ENCODE assay signal across 9 mouse cellular contexts in the genomic region with DNA sequence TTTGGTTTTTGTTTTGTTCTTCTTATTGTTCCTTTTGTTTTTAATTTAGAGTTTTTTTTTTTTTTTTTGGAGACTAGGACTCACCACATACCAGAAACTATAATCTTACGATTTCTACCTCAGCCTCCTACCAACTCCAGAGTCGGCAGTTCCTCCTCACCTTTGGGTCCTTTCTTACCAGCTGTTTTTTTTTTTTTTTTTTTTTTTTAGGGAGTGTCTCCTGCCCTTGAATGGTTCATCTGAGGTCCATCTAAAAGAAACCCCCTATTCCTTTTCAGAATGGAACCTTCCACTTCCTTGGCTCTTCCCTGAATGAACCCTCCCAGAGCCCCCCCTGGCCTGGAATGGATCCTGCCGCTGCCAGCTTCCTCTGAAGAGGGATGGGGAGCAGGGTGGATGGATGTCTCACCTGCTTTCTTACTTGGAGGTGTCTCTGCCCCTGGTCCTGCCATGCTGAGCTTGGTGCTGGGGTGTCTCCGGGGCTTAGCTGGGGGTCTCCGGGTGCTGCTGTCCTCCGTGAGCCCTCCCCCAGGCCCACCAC. TPM values are rescaled to one million over a fixed set of nuclear protein-coding genes. Genes with fewer than 3 reads are reported as not detected.
DNase-seq lines count a peak whose midpoint lies in the region; ATAC-seq and TF ChIP-seq lines count a peak whose summit lies in the region.
"Had no signal": no experiment of that assay in that cellular context is flagged by ENCODE, and none has a peak within 500 bp of the region (broad histone marks: within the 10 kb centered on the region; RNA-seq: fewer than 3 reads in every experiment).

No protein-coding gene starts in this region.

- intact Hi-C loops in left cerebral cortex, adult 2 months (cut with DNase I), result no loop called here
- intact Hi-C loops in left cerebral cortex, postnatal 36 days (cut with DNase I), result no loop called here

- no peaks in the 10 kb centered on the region for H3K9me3 ChIP-seq in forebrain, embryonic 15.5 days
- H3K9me3 ChIP-seq in midbrain, embryonic 16.5 days (replicated peaks; ENCODE audit: control insufficient read depth, low read length, poor library complexity, severe bottlenecking), result no peaks in the 10 kb centered on the region
- H3K9me3 ChIP-seq in heart, embryonic 11.5 days (replicated peaks; ENCODE audit: control insufficient read depth, low read length), result no peaks in the 10 kb centered on the region

- 0 out of 2 replicates have a peak overlapping the region, but pooled peaks have one; percentile 18 for H3K4me3 ChIP-seq in left cerebral cortex, adult 2 months
- H3K4me3 ChIP-seq in forebrain, embryonic 15.5 days, result peak overlapping the region; percentile 2; the same call in 1 of the 2 replicates
- peak overlapping the region; percentile 10; the same call in 1 of the 2 replicates for H3K4me3 ChIP-seq in midbrain, embryonic 16.5 days (ENCODE audit: low read depth, low read length)
- no peak overlapping the region for H3K4me3 ChIP-seq in heart, embryonic 11.5 days (ENCODE audit: low read depth, low read length)
- H3K4me3 ChIP-seq: myocyte had no signal

- no peak for TF ChIP-seq CTCF in left cerebral cortex, adult 2 months (IDR thresholded peaks at IDR 0.05)

- no peaks in the 10 kb centered on the region for H3K27me3 ChIP-seq in forebrain, embryonic 15.5 days
- H3K27me3 ChIP-seq in midbrain, embryonic 16.5 days (ENCODE audit: control insufficient read depth, insufficient read depth, low read depth, low read length), result no peaks in the 10 kb centered on the region
- no peaks in the 10 kb centered on the region for H3K27me3 ChIP-seq in heart, embryonic 11.5 days (ENCODE audit: control insufficient read depth, insufficient read depth, low read length)

- peaks cover 70% of the 10 kb centered on the region for H3K4me1 ChIP-seq in forebrain, embryonic 15.5 days
- H3K4me1 ChIP-seq in midbrain, embryonic 16.5 days (ENCODE audit: control insufficient read depth, insufficient read depth, low read length), result peaks cover 63% of the 10 kb centered on the region
- peaks cover 14% of the 10 kb centered on the region for H3K4me1 ChIP-seq in heart, embryonic 11.5 days (ENCODE audit: control insufficient read depth, insufficient read depth, low read length)

- WGBS in forebrain, embryonic 15.5 days, result 81% methylated on average over 6 of the region's 6 CpGs
- 86% methylated on average over 6 of the region's 6 CpGs for WGBS in midbrain, embryonic 16.5 days
- WGBS in heart, embryonic 11.5 days (ENCODE audit: insufficient replicate concordance), result 76% methylated on average over 6 of the region's 6 CpGs

- DNase-seq in adrenal gland, adult 2 months, result peak; percentile 2
- no peak for DNase-seq in adrenal gland, postnatal 4 days (ENCODE audit: low spot score in 2 of 2)
- no peak for DNase-seq in left cerebral cortex, adult 2 months (ENCODE audit: extremely low spot score in 1 of 2, low spot score in 2 of 2)
- DNase-seq in left cerebral cortex, postnatal 36 days (ENCODE audit: low spot score in 2 of 2), result no peak

- peak overlapping the region; percentile 84 for H3K4me2 ChIP-seq in forebrain, embryonic 15.5 days (replicated peaks)
- H3K4me2 ChIP-seq in midbrain, embryonic 16.5 days (ENCODE audit: low read length), result peak overlapping the region; percentile 86
- no peak overlapping the region for H3K4me2 ChIP-seq in heart, embryonic 11.5 days

- H3K9ac ChIP-seq in forebrain, embryonic 15.5 days (replicated peaks), result no peak overlapping the region
- 0 out of 2 replicates have a peak overlapping the region, but pooled peaks have one; percentile 42 for H3K9ac ChIP-seq in midbrain, embryonic 16.5 days (ENCODE audit: low read depth, low read length)
- H3K9ac ChIP-seq in heart, embryonic 11.5 days (ENCODE audit: low read depth, low read length), result no peak overlapping the region

- peak overlapping the region; percentile 28; the same call in 1 of the 2 replicates for H3K27ac ChIP-seq in left cerebral cortex, adult 2 months
- peak overlapping the region; percentile 86 for H3K27ac ChIP-seq in forebrain, embryonic 15.5 days (replicated peaks)
- peak overlapping the region; percentile 90; the same call in 1 of the 2 replicates for H3K27ac ChIP-seq in midbrain, embryonic 16.5 days (ENCODE audit: low read length)
- H3K27ac ChIP-seq in heart, embryonic 11.5 days (ENCODE audit: low read depth, low read length), result no peak overlapping the region

- ATAC-seq in forebrain, embryonic 15.5 days (replicated peaks), result no peak
- ATAC-seq in midbrain, embryonic 16.5 days, result no peak
- no peak for ATAC-seq in heart, embryonic 11.5 days (replicated peaks; ENCODE audit: insufficient number of reproducible peaks, low FRiP score, low TSS enrichment)
- no peak for ATAC-seq in erythroblast, adult 5-6 weeks (replicated peaks; ENCODE audit: low FRiP score, poor library complexity, severe bottlenecking)

- peaks cover 19% of the 10 kb centered on the region for H3K36me3 ChIP-seq in forebrain, embryonic 15.5 days
- H3K36me3 ChIP-seq in midbrain, embryonic 16.5 days (ENCODE audit: control insufficient read depth, insufficient read depth, low read length), result peaks cover 14% of the 10 kb centered on the region
- H3K36me3 ChIP-seq in heart, embryonic 11.5 days (ENCODE audit: control insufficient read depth, insufficient read depth, low read length), result no peaks in the 10 kb centered on the region

RNA-seq across cellular contexts. Expression of a gene that starts 3.9 kb away (rescaled TPM):
- total RNA-seq in adrenal gland, adult 2 months (2021), result 1 to 10 TPM; 2.2 to 6.0 TPM
- 7.3 and 8.9 TPM in 2 replicates for polyA plus RNA-seq in adrenal gland, adult 2 months (2012; rRNA removed)
- 10 to 100 TPM; 10.9 to 11.6 TPM for total RNA-seq in adrenal gland, postnatal 4 days (2021)
- total RNA-seq in left cerebral cortex, adult 2 months (2021), result 10 to 100 TPM; 76.3 to 81.7 TPM
- total RNA-seq in left cerebral cortex, postnatal 36 days (2021), result 10 to 100 TPM; 70.1 to 79.5 TPM
- polyA plus RNA-seq in forebrain, embryonic 15.5 days (2015; fragmentation: Nextera tagmentation; extraction: Ambion mirVana), result 43.6 and 45.6 TPM in 2 replicates
- 67.2 and 67.5 TPM in 2 replicates for polyA plus RNA-seq in midbrain, embryonic 16.5 days (2015; fragmentation: Nextera tagmentation; extraction: Ambion mirVana)
- 0.47 and 1.0 TPM in 2 replicates for polyA plus RNA-seq in heart, embryonic 11.5 days (2014; fragmentation: Nextera tagmentation; extraction: Ambion mirVana)
- 0.38 TPM in 1 of 2 replicates, not detected in the other for total RNA-seq in erythroblast, adult 5-6 weeks (2015; ENCODE audit: low replicate concordance)
- total RNA-seq in erythroblast, adult 5-6 weeks (2017; ENCODE audit: low replicate concordance), result 0.84 and 1.4 TPM in 2 replicates

RNA-seq across cellular contexts. Expression of a gene that starts 8.1 kb away (rescaled TPM):
- total RNA-seq in adrenal gland, adult 2 months (2021), result 10 to 100 TPM; 82.9 to 89.9 TPM
- polyA plus RNA-seq in adrenal gland, adult 2 months (2012; rRNA removed), result 123 and 136 TPM in 2 replicates
- 100 to 1,000 TPM; 138 to 140 TPM for total RNA-seq in adrenal gland, postnatal 4 days (2021)
- 100 to 1,000 TPM; 150 to 156 TPM for total RNA-seq in left cerebral cortex, adult 2 months (2021)
- 100 to 1,000 TPM; 166 to 203 TPM for total RNA-seq in left cerebral cortex, postnatal 36 days (2021)
- 75.6 and 76.1 TPM in 2 replicates for polyA plus RNA-seq in forebrain, embryonic 15.5 days (2015; fragmentation: Nextera tagmentation; extraction: Ambion mirVana)
- polyA plus RNA-seq in midbrain, embryonic 16.5 days (2015; fragmentation: Nextera tagmentation; extraction: Ambion mirVana), result 55.4 and 74.1 TPM in 2 replicates
- polyA plus RNA-seq in heart, embryonic 11.5 days (2014; fragmentation: Nextera tagmentation; extraction: Ambion mirVana), result 139 and 147 TPM in 2 replicates
- total RNA-seq in erythroblast, adult 5-6 weeks (2015; ENCODE audit: low replicate concordance), result 24.5 and 44.6 TPM in 2 replicates
- 69.5 and 76.3 TPM in 2 replicates for total RNA-seq in erythroblast, adult 5-6 weeks (2017; ENCODE audit: low replicate concordance)

RNA-seq across cellular contexts. Expression of a gene that starts 41.2 kb away (rescaled TPM):
- 10 to 100 TPM; 16.1 to 40.1 TPM for total RNA-seq in adrenal gland, adult 2 months (2021)
- 61.5 and 83.6 TPM in 2 replicates for polyA plus RNA-seq in adrenal gland, adult 2 months (2012; rRNA removed)
- 10 to 100 TPM; 29.9 to 40.3 TPM for total RNA-seq in adrenal gland, postnatal 4 days (2021)
- 10 to 100 TPM; 22.8 to 25.6 TPM for total RNA-seq in left cerebral cortex, adult 2 months (2021)
- total RNA-seq in left cerebral cortex, postnatal 36 days (2021), result 10 to 100 TPM; 23.5 to 28.6 TPM
- 36.9 and 42.4 TPM in 2 replicates for polyA plus RNA-seq in forebrain, embryonic 15.5 days (2015; fragmentation: Nextera tagmentation; extraction: Ambion mirVana)
- 33.5 and 36.6 TPM in 2 replicates for polyA plus RNA-seq in midbrain, embryonic 16.5 days (2015; fragmentation: Nextera tagmentation; extraction: Ambion mirVana)
- polyA plus RNA-seq in heart, embryonic 11.5 days (2014; fragmentation: Nextera tagmentation; extraction: Ambion mirVana), result 29.9 and 35.3 TPM in 2 replicates
- total RNA-seq in erythroblast, adult 5-6 weeks (2015; ENCODE audit: low replicate concordance), result 6.5 and 24.2 TPM in 2 replicates
- 6.4 and 12.0 TPM in 2 replicates for total RNA-seq in erythroblast, adult 5-6 weeks (2017; ENCODE audit: low replicate concordance)

RNA-seq across cellular contexts. Expression of a gene that starts 50.0 kb away (rescaled TPM):
- total RNA-seq in adrenal gland, adult 2 months (2021), result 10 to 100 TPM; 43.9 to 46.4 TPM
- polyA plus RNA-seq in adrenal gland, adult 2 months (2012; rRNA removed), result 29.9 and 35.4 TPM in 2 replicates
- 10 to 100 TPM; 58.4 to 67.5 TPM for total RNA-seq in adrenal gland, postnatal 4 days (2021)
- 10 to 100 TPM; 40.1 to 45.2 TPM for total RNA-seq in left cerebral cortex, adult 2 months (2021)
- 10 to 100 TPM; 33.5 to 42.8 TPM for total RNA-seq in left cerebral cortex, postnatal 36 days (2021)
- 12.3 and 12.6 TPM in 2 replicates for polyA plus RNA-seq in forebrain, embryonic 15.5 days (2015; fragmentation: Nextera tagmentation; extraction: Ambion mirVana)
- polyA plus RNA-seq in midbrain, embryonic 16.5 days (2015; fragmentation: Nextera tagmentation; extraction: Ambion mirVana), result 10.4 and 11.6 TPM in 2 replicates
- polyA plus RNA-seq in heart, embryonic 11.5 days (2014; fragmentation: Nextera tagmentation; extraction: Ambion mirVana), result 7.4 and 9.2 TPM in 2 replicates
- 7.7 and 11.7 TPM in 2 replicates for total RNA-seq in erythroblast, adult 5-6 weeks (2015; ENCODE audit: low replicate concordance)
- total RNA-seq in erythroblast, adult 5-6 weeks (2017; ENCODE audit: low replicate concordance), result 4.8 and 14.4 TPM in 2 replicates

RNA-seq across cellular contexts. Expression of a gene that starts 50.1 kb away (rescaled TPM):
- 1 to 10 TPM; 2.0 to 2.2 TPM for total RNA-seq in adrenal gland, adult 2 months (2021)
- 0.38 and 0.56 TPM in 2 replicates for polyA plus RNA-seq in adrenal gland, adult 2 months (2012; rRNA removed)
- 1 to 10 TPM; 8.9 to 9.3 TPM for total RNA-seq in adrenal gland, postnatal 4 days (2021)
- total RNA-seq in left cerebral cortex, adult 2 months (2021), result 1 to 10 TPM; 5.7 to 8.2 TPM
- 1 to 10 TPM; 4.6 to 7.2 TPM for total RNA-seq in left cerebral cortex, postnatal 36 days (2021)
- polyA plus RNA-seq in forebrain, embryonic 15.5 days (2015; fragmentation: Nextera tagmentation; extraction: Ambion mirVana), result 10.4 and 11.3 TPM in 2 replicates
- polyA plus RNA-seq in midbrain, embryonic 16.5 days (2015; fragmentation: Nextera tagmentation; extraction: Ambion mirVana), result 11.6 and 13.1 TPM in 2 replicates
- 12.4 and 13.7 TPM in 2 replicates for polyA plus RNA-seq in heart, embryonic 11.5 days (2014; fragmentation: Nextera tagmentation; extraction: Ambion mirVana)
- 1.7 and 9.2 TPM in 2 replicates for total RNA-seq in erythroblast, adult 5-6 weeks (2015; ENCODE audit: low replicate concordance)
- 5.5 and 6.1 TPM in 2 replicates for total RNA-seq in erythroblast, adult 5-6 weeks (2017; ENCODE audit: low replicate concordance)

Comparison
In these comparisons a context has a peak if more than half of its experiments do, and no peak if none do; other contexts are left out.
1. RNA of a gene that starts 3.9 kb away (total RNA-seq): 76.3 to 81.7 TPM in left cerebral cortex, adult 2 months and 70.1 to 79.5 TPM in left cerebral cortex, postnatal 36 days; 10.9 to 11.6 TPM in adrenal gland, postnatal 4 days, 2.2 to 6.0 TPM in adrenal gland, adult 2 months and 0.38 to 1.4 TPM in erythroblast, adult 5-6 weeks; every median in the first group is over 4 times any median in the second.